Mouse (Mus musculus) ES-E14 (cell line): ENCODE results near the gene 2610008E11Rik.

Source experiments
- CHD2 ChIP-seq: IDR thresholded peaks from 2 replicates; pipeline ENCODE4 v1.6.1; 2014; ENCODE audit warnings: mild to moderate bottlenecking, low read depth, low read length, inconsistent platforms
- HCFC1 ChIP-seq: IDR thresholded peaks from 2 replicates; pipeline ENCODE4 v1.6.1; 2012; ENCODE audit warnings: low read length, inconsistent platforms, borderline replicate concordance; ENCODE audit not compliant: insufficient read depth
- MAFK ChIP-seq: IDR thresholded peaks from 2 replicates; pipeline ENCODE4 v1.6.1; 2014; ENCODE audit warnings: mild to moderate bottlenecking, low read depth, low read length, inconsistent platforms; ENCODE audit not compliant: insufficient read depth
- ZC3H11A ChIP-seq: IDR thresholded peaks from 2 replicates; pipeline ENCODE4 v1.6.1; 2012; ENCODE audit warnings: low read depth, mild to moderate bottlenecking, inconsistent platforms, low read length, borderline replicate concordance
- ZNF384 ChIP-seq: IDR thresholded peaks from 2 replicates; pipeline ENCODE4 v1.6.1; 2012; ENCODE audit warnings: low read depth, low read length, inconsistent platforms

DNA sequence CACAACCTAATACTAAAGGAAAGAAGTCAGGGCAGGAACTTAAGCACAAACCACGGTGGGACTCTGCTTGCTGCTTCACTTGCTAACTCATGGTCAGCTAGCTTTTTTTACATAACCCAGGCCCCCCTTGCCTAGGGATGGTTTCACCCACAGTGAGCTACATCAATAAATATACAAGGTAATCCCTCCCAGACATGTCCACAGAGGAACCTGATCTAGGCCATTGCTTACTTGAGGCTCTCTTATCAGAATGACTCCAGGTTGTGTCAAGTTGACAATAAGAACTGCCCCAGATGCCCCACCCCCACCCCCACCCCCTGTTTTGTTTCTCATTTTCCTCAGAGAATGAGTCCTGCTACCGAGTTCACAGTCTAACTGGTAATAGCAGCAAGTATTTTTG lies 10.1 kb upstream of the 2610008E11Rik start:
- TF ChIP-seq CHD2 (no peak), HCFC1 (no peak), MAFK (no peak), ZC3H11A (no peak), ZNF384 (no peak)
